Mouse (Mus musculus) embryonic fibroblast, embryonic 13.5 days (primary cell): ENCODE measurements around the gene Pde4d. TPM values are rescaled to one million over a fixed set of nuclear protein-coding genes. Genes with fewer than 3 reads are reported as not detected.

Experiments
- H3K27ac ChIP-seq: 2 replicates; pipeline ENCODE4 v1.5.1; 2012; ENCODE audit warnings: low read length, control low read depth, inconsistent platforms; ENCODE audit not compliant: insufficient read depth
- H3K4me1 ChIP-seq: 2 replicates; pipeline ENCODE4 v1.6.1; 2011; ENCODE audit warnings: low read length; ENCODE audit not compliant: control insufficient read depth, insufficient read depth
- H3K4me3 ChIP-seq: 2 replicates; pipeline ENCODE4 v1.5.1; 2011; ENCODE audit warnings: mild to moderate bottlenecking, control low read depth, low read length; ENCODE audit not compliant: insufficient read depth
- CTCF ChIP-seq: IDR thresholded peaks from 2 replicates; pipeline ENCODE4 v1.5.1; 2011; ENCODE audit warnings: mild to moderate bottlenecking, control low read depth, low read length, moderate library complexity, borderline replicate concordance; ENCODE audit not compliant: insufficient read depth
- POLR2A ChIP-seq: IDR thresholded peaks from 2 replicates; pipeline ENCODE4 v1.6.1; 2011; ENCODE audit warnings: low read depth, mild to moderate bottlenecking, control low read depth, low read length, moderate library complexity
- polyA plus RNA-seq: library from polyadenylated mRNA; stranded (reverse); fragments of >200 nt; gene quantifications from 2 replicates; pipeline ENCODE4 v1.2.4, GENCODE M21; 2011; ENCODE audit warnings: low read depth; ENCODE audit not compliant: missing spikeins, insufficient read length

Pde4d gene
- polyA plus RNA-seq, 1 experiment, result 26.9 TPM

DNA sequence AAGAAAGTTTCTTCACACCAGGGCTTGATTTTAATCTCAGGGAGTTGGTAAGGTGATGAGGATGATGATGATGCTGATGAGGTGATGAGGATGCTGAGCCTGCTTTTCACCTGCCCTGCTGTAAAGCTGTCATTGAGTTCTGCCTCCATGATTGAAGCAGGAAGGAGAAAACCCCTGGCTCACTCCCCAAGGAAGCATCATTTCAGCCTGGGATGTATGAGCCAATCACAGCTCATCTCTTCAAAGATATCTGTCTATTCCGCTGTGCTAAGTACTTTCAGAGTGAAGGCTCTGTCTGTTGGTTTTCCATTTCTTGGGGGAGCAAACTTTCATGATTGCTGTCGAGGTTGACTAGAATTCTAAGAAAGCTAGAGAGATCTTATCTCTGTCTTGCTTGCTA lies 1478.0 kb downstream of the Pde4d start:
- H3K4me3 ChIP-seq, result no peak overlapping the region
- H3K27ac ChIP-seq, result no peak overlapping the region
- TF ChIP-seq POLR2A (no peak), CTCF (no peak)

DNA sequence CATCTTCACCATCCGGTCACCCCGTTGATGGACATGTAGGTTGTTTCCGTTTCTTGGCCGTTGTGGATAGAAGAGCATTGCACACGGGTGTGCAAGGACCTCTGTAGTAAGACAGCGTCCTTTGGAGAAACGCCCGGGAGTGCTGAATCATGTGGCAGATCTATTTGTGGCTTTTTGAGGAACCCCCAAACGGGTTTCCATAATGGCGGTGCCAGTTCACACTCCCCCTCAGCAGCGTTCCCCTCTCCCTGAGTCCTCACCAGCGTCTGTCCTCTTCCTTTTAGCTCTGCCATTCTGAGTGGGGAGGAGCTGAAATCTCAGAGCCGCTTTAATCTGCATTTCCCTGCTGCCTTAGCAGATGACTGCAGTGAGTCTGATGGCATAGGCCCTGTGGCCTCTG lies 1482.9 kb downstream of the Pde4d start:
- TF ChIP-seq CTCF (no peak), POLR2A (no peak)
- H3K27ac ChIP-seq, result no peak overlapping the region
- H3K4me1 ChIP-seq, result no peaks in the 10 kb centered on the region
- no peak overlapping the region for H3K4me3 ChIP-seq

More for the DNA sequence above, 1478.0 kb downstream of the Pde4d start:
- H3K4me1 ChIP-seq, result peaks cover 2% of the 10 kb centered on the region; the same call in 1 of the 2 replicates

DNA sequence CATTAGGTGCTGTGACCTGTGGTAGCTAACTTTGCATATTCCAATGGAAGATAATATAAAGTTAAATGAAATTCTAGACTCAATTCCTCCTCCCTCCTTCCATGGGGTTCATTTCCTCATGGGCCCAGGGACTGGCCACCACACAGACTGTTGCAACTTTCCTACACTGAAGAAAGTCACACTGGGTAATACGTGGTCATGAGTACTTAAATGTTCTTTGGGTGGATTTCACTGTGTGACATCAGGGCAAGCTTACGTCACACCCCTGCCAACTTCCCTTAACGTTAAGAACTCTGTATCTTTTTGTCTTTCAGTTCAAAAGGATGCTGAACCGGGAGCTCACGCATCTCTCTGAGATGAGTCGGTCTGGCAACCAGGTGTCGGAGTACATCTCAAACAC lies 1483.8 kb downstream of the Pde4d start:
- TF ChIP-seq POLR2A (no peak), CTCF (no peak)
- no peak overlapping the region for H3K4me3 ChIP-seq
- H3K4me1 ChIP-seq, result no peaks in the 10 kb centered on the region
- H3K27ac ChIP-seq, result no peak overlapping the region

DNA sequence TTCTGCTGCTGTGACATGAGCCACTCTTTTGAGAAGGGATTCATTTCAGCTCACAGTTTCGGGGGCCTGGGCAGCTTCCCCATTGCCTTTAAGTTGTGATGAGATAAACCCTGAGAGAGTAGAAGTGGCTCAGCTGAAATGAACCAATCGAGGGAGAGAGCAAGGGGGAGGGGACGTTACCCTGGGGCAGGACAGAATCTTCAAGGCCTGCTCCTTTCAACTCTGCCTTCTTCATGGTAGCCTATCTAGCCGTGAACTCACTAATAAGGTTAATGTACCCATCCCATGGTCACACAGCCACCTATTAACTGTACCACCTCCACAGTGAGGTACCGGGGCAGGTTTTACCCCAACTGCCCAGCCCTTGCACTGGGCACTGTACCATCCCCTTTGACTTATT lies 1487.1 kb downstream of the Pde4d start:
- TF ChIP-seq POLR2A (no peak), CTCF (no peak)
- H3K4me3 ChIP-seq, result no peak overlapping the region
- no peak overlapping the region for H3K27ac ChIP-seq
- H3K4me1 ChIP-seq, result no peaks in the 10 kb centered on the region

DNA sequence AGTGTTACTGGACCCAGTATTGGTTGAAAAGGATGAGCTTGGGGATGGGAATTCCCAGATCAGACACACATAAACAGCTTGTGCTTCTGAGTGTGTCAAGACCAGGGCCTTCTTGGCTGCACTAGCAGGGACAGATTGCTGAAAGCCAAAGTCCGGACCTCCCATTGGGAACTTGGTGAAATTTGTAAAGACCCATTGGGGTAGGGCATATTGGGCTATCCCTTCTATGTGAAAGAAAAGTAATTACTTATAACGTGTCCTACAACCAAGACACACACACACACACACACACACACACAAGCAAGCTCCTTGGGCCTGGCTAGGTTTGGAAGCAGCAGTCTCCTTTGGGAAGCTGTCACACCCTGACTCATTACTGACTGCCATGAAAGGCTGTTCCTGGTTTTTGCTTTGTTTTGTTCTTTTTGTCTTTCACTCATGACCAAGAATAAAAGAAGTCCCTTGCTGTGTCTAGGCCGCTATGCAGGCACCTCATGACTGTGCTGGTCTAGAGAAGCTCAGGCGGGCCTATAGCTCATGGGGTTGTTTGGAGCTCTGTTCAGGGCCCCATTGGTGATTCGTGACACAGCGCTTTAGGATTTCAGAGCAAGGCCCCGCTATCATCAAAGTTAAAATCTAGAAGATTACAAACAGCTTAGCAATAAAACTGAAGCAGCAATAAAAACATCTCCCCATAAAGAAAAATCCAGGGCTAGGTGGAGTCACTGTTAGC lies 1495.2 kb downstream of the Pde4d start:
- no peaks in the 10 kb centered on the region for H3K4me1 ChIP-seq
- no peak overlapping the region for H3K27ac ChIP-seq
- no peak overlapping the region for H3K4me3 ChIP-seq

DNA sequence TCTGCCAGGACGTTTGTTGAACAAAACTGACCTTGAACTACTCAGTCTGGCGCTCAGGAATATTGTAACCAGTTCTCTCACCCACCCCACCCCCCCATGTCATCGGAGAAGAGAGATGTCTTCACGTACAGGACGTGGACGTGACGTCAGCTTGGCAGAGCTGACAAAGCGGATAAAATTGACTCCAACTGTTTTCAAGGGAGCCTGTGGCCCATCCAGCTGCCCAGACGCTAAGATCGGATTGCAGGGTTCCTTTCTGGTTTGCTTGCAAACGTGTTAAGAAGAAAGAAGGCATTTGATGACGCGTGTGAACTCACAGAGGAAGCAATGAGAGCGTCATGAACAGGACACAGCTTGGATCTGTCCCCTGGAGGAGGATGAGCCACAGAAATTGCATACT lies 1501.7 kb downstream of the Pde4d start:
- H3K27ac ChIP-seq, result no peak overlapping the region
- no peaks in the 10 kb centered on the region for H3K4me1 ChIP-seq
- no peak overlapping the region for H3K4me3 ChIP-seq
- TF ChIP-seq POLR2A (no peak), CTCF (no peak)

More for the DNA sequence above, 1495.2 kb downstream of the Pde4d start:
- no peak for TF ChIP-seq CTCF
- no peak for TF ChIP-seq POLR2A

DNA sequence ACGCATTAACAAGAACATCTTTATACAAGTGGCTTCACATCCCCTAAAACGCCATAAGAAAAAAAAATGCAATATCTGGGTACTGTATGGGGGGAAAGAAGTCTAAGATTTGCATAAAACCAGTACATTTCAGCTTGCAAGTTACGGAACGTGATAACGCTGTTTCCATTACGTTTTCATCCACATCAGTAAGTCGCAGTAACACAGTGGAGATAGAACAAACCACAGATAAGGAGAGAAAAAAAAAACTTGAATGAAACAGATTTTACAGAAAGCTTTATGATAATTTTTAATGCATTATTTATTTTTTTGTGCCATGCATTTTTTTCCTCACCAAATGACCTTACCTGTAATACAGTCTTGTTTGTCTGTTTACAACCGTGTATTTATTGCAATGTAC lies 1504.4 kb downstream of the Pde4d start:
- H3K27ac ChIP-seq, result no peak overlapping the region
- no peaks in the 10 kb centered on the region for H3K4me1 ChIP-seq
- no peak for TF ChIP-seq POLR2A
- no peak for TF ChIP-seq CTCF
- H3K4me3 ChIP-seq, result no peak overlapping the region

DNA sequence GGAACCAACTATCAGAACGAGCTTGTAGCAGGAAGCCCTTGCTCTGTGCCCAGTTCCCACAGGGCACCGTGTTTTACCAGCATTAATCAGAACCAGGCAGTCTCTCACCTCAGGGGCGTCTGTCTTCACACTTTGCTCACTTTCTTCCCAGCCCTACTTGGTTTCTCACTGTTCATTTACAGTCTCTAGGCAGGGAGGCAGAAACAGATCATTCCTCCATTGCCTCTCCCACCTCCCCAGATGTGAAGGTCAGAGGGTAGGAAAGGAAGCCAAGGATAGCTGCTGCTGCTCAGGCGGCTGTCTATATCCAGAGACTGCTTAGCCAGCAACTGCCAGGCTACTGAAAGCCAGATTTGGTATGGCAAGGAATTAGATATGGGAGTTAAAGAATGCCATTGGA lies 1508.2 kb downstream of the Pde4d start:
- Histone ChIP-seq H3K27ac (no peak overlapping the region), H3K4me1 (no peaks in the 10 kb centered on the region), H3K4me3 (no peak overlapping the region)
- no peak for TF ChIP-seq CTCF
- no peak for TF ChIP-seq POLR2A

DNA sequence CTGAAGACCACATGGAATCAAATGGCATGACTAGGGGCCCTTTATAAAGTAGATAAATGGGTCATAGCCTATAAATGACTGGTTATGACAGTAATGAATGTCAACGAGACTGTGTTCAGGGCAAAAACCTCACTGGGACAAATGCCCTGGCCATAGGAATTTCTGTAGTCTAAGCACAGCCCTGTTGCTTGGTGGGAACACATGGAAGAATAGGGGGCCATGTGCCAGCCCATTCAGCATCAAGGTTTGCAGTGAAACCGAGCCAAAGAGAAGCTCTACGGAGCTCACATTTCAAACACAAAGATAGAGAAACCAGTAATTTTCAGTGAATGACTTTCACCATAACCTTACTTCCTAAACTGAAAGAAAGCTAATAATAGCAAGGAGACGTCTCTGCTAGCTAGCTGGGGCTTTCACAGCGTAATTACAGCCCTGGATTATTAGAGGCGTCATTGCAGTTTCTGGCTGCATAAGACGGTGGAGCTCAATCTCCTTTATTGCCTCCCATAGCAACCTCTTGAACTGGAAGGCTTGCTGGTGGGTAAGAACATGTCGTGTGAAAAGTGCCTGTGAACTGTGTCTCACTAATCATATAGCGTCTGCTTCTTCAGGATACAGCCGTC lies 1533.2 kb downstream of the Pde4d start:
- Histone ChIP-seq H3K27ac (no peak overlapping the region), H3K4me1 (no peaks in the 10 kb centered on the region), H3K4me3 (no peak overlapping the region)
- TF ChIP-seq POLR2A, result no peak
- no peak for TF ChIP-seq CTCF

DNA sequence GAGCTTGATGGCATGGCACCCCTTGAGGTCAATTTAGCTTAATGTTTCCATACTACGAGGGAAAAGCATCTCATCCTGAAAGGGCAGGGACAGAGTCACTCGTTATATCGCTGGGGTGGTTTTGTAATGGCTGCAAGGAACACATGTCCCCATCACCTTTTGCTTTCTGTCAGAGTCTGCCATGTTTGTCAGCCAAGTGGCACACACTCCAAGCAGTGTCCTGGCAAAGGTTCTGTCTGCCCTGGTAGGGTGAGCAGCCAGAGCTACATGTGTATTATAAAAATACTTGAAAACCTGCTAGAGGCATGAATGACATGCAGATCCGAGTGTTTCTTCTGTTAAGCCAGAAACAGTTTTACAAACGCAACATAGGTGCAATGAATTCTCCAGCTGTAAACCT lies 1535.7 kb downstream of the Pde4d start:
- no peak for TF ChIP-seq POLR2A
- Histone ChIP-seq H3K4me1 (no peaks in the 10 kb centered on the region), H3K27ac (no peak overlapping the region), H3K4me3 (no peak overlapping the region)
